Mouse (Mus musculus) mouse embryonic stem cell (cell line): ENCODE measurements around the gene Tbx18.

Experiments used
- in situ Hi-C, 2 experiments: fragments of 300-500 bp; cut with MboI; formaldehyde crosslinking; loops; 1 replicate in 1 of 2; 3 replicates in 1 of 2; pipeline ENCODE4 v1.14.3; 2019 to 2020; ENCODE audit warnings: low sequenced_read_pairs in 2 of 2, low pct_unique_long_range_greater_than_20kb in 1 of 2, mixed read lengths in 1 of 2; ENCODE audit not compliant: unreplicated experiment in 1 of 2

Gene Tbx18

GRCm38 (mm10) chr9:87729316-87730270, 1.5 kb downstream of the Tbx18 start:
- in situ Hi-C loops = loop anchor here in 1 of 2 experiments (25.0 kb wide), 2 partner anchors 483 to 808 kb away; partner anchors contain the start of gene Zfp949

- in situ Hi-C loops = loop anchor here in 1 of 2 experiments (25.0 kb wide), 2 partner anchors 484 to 809 kb away; partner anchors contain the start of gene Zfp949
Observed at GRCm38 (mm10) chr9:87728107-87728506, 3.0 kb downstream of the Tbx18 start.

GRCm38 (mm10) chr9:87727155-87727953, 3.7 kb downstream of the Tbx18 start:
- in situ Hi-C loops = loop anchor here in 1 of 2 experiments (25.0 kb wide), 2 partner anchors 485 to 810 kb away; partner anchors contain the start of gene Zfp949

GRCm38 (mm10) chr9:87721793-87722192, 9.3 kb downstream of the Tbx18 start:
- in situ Hi-C loops = no loop called here

GRCm38 (mm10) chr9:87710360-87710759, 20.7 kb downstream of the Tbx18 start:
- in situ Hi-C loops = no loop called here

- in situ Hi-C loops = no loop called here
Observed at GRCm38 (mm10) chr9:87708151-87708550, 22.9 kb downstream of the Tbx18 start.

- in situ Hi-C loops = no loop called here
Observed at GRCm38 (mm10) chr9:87702267-87702666, 28.8 kb downstream of the Tbx18 start.

- in situ Hi-C loops = no loop called here
Observed at GRCm38 (mm10) chr9:87686981-87687380, 44.1 kb downstream of the Tbx18 start.

- in situ Hi-C loops = no loop called here
Observed at GRCm38 (mm10) chr9:87682247-87682646, 48.8 kb downstream of the Tbx18 start.
